Mouse (Mus musculus): ENCODE results near the gene Clpsl2.

Clpsl2 gene

DNA sequence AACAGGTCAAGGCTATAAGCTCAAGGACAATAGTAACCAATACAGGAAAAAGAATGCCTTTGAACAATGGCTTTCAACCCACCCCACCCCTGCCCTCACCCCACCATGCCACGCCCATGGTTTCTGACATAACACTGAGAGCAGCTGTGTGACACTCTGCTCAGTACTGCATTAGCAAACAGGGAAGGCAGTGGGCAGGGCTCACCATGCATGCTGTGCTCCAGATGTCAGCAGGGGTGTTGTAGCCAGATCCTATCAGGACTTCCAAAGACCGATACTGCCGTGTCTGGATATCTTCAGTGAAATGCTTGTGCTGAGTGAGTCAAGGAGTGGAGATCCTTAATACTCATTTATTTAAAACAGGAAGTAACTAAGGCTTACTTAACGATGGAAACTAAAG lies 44.8 kb downstream of the Clpsl2 start:
- in situ Hi-C loops (cut with MboI; ENCODE audit: unreplicated experiment in 2 of 2) = loop anchor here in 1 of 2 experiments (5.0 kb wide), 1 partner anchor 53 kb away; no protein-coding TSS in a partner anchor

- in situ Hi-C loops (cut with MboI; ENCODE audit: unreplicated experiment in 2 of 2) = no loop called here
These were observed 51.6 kb downstream of the Clpsl2 start for GRCm38 (mm10) chr17:28600780-28601179.

GRCm38 (mm10) chr17:28601557-28602250 lies 52.5 kb downstream of the Clpsl2 start:
- in situ Hi-C loops (cut with MboI; ENCODE audit: unreplicated experiment in 2 of 2) = no loop called here

All from v-Abl transformed pro-B cells (cell line).